Mouse (Mus musculus) fibroblast of lung, adult 2 months (primary cell): Measurements from ENCODE around the gene Csnk2a2.

ENCODE experiments used
- DNase-seq: peaks from one replicate; pipeline ENCODE4 v3.0.0-alpha.2; 2011; ENCODE audit warnings: low read depth

The Csnk2a2 gene

DNA sequence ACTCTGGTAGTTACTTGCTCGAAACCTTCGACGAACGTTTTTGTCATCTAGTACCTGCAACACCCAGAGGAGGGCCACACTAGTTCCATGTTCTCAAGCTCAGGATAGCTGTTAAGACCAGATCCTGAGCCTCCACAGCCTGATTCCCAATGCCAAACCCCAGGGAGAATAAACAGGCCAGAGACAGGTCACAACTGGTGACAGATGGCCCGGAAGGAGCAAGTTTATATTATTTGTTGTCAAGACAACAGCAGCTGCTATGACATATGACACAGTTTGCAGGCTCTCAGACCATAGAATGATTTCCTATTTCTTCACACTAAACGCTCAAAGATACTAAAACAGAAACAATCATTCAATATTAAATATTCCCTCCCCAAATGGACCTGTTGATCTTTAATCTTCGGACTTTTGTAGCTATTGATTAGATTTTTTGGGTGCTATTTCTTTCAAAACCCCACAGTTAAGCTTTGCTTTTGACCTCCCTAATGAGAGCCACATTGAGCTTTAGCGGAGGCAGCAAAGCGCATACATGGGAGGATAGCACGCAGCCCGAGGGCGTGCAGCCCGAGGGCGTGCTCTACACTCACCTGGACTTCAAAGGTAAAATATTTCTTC lies 67.5 kb downstream of the Csnk2a2 start:
- no peak for DNase-seq

DNA sequence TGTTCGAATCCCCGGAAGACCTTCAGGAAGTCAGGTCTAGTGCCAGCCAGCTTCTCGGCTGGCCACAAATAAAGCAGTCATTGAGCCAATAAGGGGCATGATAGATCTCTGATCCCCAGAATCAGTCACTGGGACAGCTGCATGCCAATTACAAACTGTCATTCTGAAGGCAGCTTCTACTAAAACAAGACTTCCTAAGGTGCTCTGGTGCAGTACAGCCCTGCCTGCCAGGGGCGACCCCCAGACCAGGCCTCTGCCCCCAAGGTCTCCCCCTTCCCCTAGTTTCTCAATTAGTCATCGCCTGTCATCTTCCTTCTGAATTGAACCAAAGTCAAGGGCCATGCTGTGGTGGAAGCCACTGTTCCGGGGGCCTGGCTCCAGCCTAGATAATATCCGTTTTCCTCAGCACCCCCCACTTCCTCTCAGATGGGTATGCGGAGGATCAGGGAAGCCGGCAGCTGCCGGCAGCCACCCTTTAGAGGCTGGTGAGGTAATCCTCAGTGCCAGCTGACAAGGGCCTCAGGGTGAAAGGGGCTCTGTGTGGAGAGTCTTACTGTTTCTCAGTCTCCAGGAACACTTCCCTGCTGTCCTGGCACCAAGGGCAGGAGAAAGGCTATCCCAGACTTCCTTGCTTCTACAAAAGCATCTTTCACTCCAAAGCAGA lies 78.4 kb downstream of the Csnk2a2 start:
- DNase-seq, result no peak

DNA sequence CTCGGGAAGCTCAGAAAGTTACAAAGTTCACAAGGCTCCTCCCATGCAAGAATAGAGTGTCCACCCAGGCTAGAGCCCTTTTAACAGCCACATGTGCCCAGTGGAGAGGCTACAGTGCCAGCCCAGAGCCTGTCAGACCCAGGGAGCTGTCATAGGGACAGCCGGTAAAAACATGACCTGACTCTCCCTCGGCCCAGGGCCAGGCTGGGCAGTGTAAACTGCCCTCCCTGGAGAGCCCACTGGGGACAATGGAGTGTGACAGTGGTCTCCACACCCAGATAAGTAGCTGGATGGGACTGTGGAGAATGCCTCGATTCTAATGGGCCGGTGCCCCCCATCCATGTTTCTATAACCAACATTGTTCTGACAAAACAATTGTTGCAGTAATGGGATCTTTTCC lies 80.3 kb downstream of the Csnk2a2 start:
- DNase-seq, result no peak

DNA sequence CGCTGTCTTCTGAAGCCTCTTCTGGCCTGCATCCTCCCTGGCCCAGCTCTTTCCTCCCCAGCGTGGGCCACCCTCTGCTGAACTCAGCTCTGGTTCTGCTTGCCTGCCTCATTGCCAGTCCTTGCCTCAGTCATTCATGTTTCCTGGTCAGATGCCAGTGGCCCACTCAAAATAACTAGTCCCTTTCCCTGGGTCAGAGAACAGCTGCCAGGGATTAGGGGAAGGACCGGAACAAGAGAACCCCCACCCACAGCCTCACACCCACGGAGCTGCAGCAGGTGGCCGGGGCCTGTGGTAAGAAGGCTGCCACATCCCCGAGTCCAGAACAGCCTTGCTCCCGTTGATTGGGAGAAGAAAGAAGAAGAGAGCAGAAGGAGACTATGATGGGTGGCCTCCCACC lies 88.7 kb downstream of the Csnk2a2 start:
- no peak for DNase-seq

DNA sequence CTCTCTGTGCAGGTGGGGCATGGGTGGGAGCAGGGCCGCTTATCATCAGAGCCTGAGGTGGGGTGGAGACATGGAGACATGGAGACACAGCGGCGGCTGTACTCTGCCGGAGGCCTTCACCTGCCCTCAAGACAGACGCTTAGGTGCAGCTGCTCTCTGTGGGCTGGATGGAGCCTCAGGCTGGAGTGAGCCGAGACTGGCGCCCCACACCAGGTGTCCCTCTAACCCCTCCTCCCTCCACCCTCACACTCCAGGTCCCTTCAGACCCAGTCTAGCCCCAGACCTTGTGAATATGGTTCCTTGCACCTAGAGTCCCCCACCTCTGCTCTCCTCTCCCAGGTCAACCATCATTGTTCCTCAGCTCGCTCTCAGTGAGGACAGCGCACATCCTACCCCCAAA lies 90.7 kb downstream of the Csnk2a2 start:
- no peak for DNase-seq

GRCm38 (mm10) chr8:95397201-95397600 lies 92.6 kb downstream of the Csnk2a2 start:
- no peak for DNase-seq

DNA sequence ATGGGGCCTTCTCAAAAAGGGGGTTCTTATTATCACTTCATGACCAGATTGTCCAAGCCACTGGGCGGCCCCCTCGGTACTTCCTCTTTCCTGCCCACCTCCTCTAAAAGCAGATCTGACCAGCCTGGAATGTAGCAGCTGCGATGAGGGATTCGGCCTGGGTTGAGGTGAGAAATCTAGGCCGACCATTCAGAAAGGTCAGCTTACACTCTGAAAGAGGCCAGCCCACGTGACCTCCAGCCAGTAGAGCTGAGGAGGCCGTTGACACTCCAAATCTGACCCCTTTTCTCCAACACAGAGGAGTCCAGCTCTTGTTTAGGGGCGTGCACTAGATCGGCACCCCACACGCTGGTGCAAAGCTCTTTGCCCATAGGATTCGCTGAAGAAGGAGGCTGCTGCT lies 93.1 kb downstream of the Csnk2a2 start:
- DNase-seq, result no peak
